Mouse (Mus musculus) adipocyte (in vitro differentiated cells): ENCODE measurements at regions not wholly inside any gene's neighbourhood (a gene's known extent, or its start where the extent isn't known, plus 50 kb on each side); places are given as distances from the start of the nearest gene placed in this dataset.
"Not testable (repeated sequence)": the region's sequence is repeated elsewhere in the genome, so short reads cannot be mapped to it uniquely, and the experiment has no call there.

Source experiments
- DNase-seq: peaks from one replicate; pipeline ENCODE4 v3.0.0-alpha.2; 2016; ENCODE audit warnings: low spot score

DNA sequence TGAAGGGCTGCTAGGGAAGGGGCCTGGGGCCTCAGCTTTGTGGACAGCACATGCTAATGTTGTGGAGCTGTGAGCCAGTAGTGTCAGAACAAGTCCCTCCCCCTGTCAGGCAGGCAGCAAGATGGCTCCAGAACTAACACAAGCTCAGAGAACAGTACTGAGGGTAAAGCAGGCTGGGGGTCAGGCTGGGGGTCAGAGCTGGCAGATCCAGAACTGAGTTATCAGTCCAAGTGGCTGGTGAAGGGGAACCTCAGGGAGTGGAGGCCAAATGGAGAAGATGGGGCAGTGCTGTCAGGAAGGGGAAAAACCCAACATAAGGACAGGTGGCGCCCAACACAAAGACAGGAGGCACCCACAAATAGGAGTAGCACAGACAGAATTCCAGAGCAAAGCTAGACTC is 985.1 kb downstream of the 4930447A16Rik start:
- no peak for DNase-seq

- no peak for DNase-seq
Observed at GRCm38 (mm10) chr15:38412481-38412880, 987.1 kb downstream of the 4930447A16Rik start.

DNA sequence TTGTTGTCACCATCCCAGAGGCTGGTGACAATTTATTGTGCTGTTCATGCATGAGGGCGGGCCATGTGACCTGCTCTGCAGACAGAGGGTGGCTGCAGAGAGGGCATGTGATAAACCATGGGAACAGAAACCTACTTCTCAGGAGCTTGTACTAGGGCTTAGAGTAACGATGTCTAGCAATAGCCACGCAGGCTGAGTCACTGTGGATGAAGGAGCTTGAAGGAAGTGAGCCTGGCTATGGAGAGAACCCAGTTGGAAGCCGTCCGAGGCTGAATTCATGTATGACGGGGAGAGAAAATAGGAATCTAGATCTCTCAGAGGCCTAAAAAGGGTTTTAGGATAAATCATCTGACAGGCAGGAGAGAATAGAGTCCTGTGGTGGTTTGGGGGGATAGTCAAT is 988.0 kb downstream of the 4930447A16Rik start:
- DNase-seq, result no peak

DNA sequence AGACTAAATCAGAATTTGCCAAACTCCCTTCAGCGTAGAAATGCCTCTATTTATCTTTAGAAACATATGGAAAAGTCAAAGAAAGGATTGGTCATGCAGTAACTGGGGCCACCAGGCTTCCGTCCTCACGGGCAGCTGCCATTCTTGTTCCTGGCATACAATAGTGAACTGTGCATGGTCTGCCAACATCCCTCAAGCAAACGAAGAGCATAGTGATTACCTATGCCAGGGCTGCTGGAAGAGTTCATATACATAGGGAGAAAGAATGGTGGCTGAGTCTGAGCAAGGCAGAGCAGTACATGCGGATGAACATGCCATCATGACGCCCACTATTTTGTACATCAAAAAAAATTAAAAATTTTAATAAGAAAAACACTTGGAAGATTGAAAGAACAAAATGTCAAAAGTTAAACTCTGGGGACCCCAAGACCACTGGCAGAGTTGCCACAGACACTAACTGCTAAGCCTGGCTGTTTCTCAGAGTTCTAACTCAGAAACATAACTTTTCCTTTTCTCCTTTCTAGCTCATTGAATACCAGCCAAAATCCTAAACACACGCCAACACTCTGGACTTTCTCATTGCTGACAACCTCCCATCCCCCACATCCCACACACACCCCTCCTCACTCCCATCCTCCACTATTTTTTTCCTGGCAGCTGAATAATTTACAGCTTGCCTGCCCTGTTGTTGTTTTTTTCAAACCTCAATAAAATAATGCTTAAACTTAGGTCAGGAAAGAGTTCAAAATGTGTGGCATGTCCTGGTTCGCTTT is 989.1 kb downstream of the 4930447A16Rik start:
- peak; percentile 52 for DNase-seq

GRCm38 (mm10) chr15:38415091-38415486 is 989.7 kb downstream of the 4930447A16Rik start:
- DNase-seq, result no peak

DNA sequence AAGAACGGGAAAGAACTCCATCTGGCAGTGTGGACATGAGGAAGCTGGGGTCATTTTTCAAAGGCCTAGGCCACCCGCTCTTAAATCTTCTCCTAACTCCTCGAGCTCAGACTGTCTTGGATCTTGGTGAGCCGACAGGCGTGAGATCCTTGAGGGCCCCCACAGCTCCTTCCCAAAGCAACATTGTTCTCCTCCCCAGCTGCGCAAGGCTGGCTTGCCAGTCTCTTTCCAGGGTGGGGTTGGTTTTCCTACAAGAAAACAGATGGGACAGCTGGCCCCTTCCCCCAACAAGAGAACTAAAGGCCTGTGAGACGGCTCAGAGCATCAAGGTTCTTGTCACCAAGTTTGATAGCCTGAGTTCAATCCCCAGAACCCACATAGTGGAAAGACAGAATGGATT is 994.3 kb downstream of the 4930447A16Rik start:
- no peak for DNase-seq

GRCm38 (mm10) chr15:38420784-38421183 is 995.4 kb downstream of the 4930447A16Rik start:
- DNase-seq, result no peak

DNA sequence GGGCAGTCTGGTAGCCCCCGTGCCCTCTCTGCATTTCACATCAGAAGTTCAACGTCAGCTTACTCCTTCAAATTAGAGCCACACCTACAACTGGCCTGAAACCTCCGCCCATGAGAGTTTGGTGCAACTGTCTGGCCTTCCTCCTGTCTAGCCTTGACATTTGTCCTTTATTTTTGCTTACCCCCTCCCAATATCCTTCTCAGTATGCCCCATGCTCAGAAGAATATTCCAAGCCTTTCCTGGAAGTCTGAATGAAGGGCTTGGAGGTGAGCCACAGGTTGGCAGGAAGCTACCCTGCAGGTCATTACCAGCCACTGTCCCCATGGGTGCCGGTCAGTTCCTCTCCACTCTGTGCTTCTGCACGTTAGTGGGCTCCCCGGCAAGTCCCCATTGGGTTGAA is 997.4 kb downstream of the 4930447A16Rik start:
- DNase-seq, result no peak

GRCm38 (mm10) chr15:38425506-38425905 is 1000.2 kb downstream of the 4930447A16Rik start:
- no peak for DNase-seq

DNA sequence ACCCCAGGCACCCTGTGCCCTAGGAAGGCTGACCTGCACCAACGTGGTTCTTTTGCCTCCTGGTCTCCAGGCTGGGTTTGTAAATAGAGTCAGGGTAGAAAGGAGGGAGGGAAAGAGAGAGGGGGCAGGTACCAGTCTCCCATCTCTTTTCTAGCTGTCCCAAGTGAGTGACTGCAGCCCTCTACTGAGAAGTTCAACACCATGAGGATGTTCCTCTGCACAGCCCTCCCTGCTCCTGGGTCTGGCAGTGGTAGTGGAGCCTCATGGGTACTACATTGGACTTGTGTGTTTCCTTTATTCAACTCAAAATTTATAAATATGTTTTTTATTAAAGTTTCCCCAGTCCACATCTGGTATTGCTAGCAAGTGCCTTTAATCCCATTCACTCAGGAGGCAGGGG is 1002.6 kb downstream of the 4930447A16Rik start:
- DNase-seq, result no peak

GRCm38 (mm10) chr15:38431668-38432067 is 1006.3 kb downstream of the 4930447A16Rik start:
- DNase-seq, result peak; percentile 72

DNA sequence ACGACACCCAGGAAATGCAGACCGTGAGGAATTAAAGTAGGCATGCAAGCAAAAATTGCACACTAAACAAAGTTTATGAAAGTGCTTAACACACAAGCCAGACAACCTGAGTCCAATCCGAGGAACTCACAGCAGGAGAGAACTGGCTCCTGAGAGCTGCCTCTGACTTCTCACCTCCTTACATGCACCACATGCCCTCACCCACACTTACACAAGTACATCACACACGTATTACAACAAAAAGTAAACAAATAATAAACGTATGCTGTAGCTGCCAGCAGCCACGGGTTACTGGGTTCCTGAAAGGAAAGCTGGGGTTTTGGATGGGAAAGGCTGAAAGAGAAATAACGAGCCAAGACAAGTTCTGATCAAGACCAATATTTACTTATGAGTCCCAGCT is 1008.0 kb downstream of the 4930447A16Rik start:
- peak; percentile 31 for DNase-seq

DNA sequence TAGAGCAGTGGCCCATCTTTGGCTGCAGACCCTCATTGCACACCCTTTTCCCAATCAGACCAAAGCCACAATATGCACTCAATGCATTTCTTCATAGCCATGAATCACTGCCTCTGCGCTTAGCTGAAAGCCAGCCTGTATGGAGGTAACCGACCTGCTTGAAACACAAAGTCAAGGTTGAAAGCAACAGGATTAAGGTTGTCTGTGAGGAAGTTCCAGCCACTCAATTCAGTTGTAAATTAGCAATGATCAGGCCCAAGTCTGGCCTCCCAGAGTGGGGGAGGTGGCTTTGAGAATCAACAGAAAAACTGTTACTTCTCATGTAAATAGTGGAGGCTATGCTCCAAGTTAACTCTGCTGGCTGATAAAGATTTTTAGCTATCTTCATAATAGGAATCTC is 1008.9 kb downstream of the 4930447A16Rik start:
- not testable (repeated sequence) for DNase-seq
